Mouse (Mus musculus) layer of hippocampus, adult 11-12 months (tissue): ENCODE results near the gene Pmm2.

ENCODE experiments used
- DNase-seq: peaks from one replicate; pipeline ENCODE4 v3.0.0; 2022; ENCODE audit warnings: low spot score

Gene Pmm2

GRCm38 (mm10) chr16:8656256-8656655 is 18.8 kb downstream of the Pmm2 start:
- no peak for DNase-seq

GRCm38 (mm10) chr16:8658349-8658748 is 20.9 kb downstream of the Pmm2 start:
- no peak for DNase-seq

GRCm38 (mm10) chr16:8658764-8659163 is 21.3 kb downstream of the Pmm2 start:
- DNase-seq = no peak

GRCm38 (mm10) chr16:8663022-8663421 is 25.5 kb downstream of the Pmm2 start:
- DNase-seq = no peak

GRCm38 (mm10) chr16:8663606-8664539 is 26.4 kb downstream of the Pmm2 start:
- DNase-seq = peak; percentile 55

GRCm38 (mm10) chr16:8665367-8665766 is 27.9 kb downstream of the Pmm2 start:
- DNase-seq = no peak

GRCm38 (mm10) chr16:8666452-8666851 is 29.0 kb downstream of the Pmm2 start:
- DNase-seq = no peak

- DNase-seq = no peak
Observed at GRCm38 (mm10) chr16:8667261-8667660, 29.8 kb downstream of the Pmm2 start.

GRCm38 (mm10) chr16:8667814-8668213 is 30.3 kb downstream of the Pmm2 start:
- DNase-seq = no peak

GRCm38 (mm10) chr16:8668386-8668785 is 30.9 kb downstream of the Pmm2 start:
- DNase-seq = no peak

- DNase-seq = no peak
Observed at GRCm38 (mm10) chr16:8669432-8669831, 32.0 kb downstream of the Pmm2 start.

GRCm38 (mm10) chr16:8670041-8671035 is 32.9 kb downstream of the Pmm2 start:
- no peak for DNase-seq

- peak; percentile 87 for DNase-seq
Observed at GRCm38 (mm10) chr16:8671551-8672349, 34.3 kb downstream of the Pmm2 start, which contains the start of gene Carhsp1. Gene Carhsp1, minus strand, starts transcription at chr16:8672155.

GRCm38 (mm10) chr16:8672350-8672687 is 34.8 kb downstream of the Pmm2 start:
- DNase-seq = no peak

GRCm38 (mm10) chr16:8672811-8673210 is 35.3 kb downstream of the Pmm2 start:
- no peak for DNase-seq

GRCm38 (mm10) chr16:8673343-8673742 is 35.9 kb downstream of the Pmm2 start:
- DNase-seq = no peak

GRCm38 (mm10) chr16:8674165-8674564 is 36.7 kb downstream of the Pmm2 start:
- peak; percentile 41 for DNase-seq

- DNase-seq = no peak
Observed at GRCm38 (mm10) chr16:8675559-8675958, 38.1 kb downstream of the Pmm2 start.

- no peak for DNase-seq
Observed at GRCm38 (mm10) chr16:8676228-8676627, 38.8 kb downstream of the Pmm2 start.

GRCm38 (mm10) chr16:8676800-8677199 is 39.3 kb downstream of the Pmm2 start:
- DNase-seq = peak; percentile 39

- DNase-seq = no peak
Observed at GRCm38 (mm10) chr16:8678035-8678434, 40.6 kb downstream of the Pmm2 start.

- DNase-seq = no peak
Observed at GRCm38 (mm10) chr16:8678676-8679075, 41.2 kb downstream of the Pmm2 start.
